Mouse (Mus musculus): ENCODE results near the gene Anp32a.
A peak's percentile ranks its signal among the peaks of the same experiment; 100 is the strongest.

The Anp32a gene

GRCm38 (mm10) chr9:62407357-62408146 lies 66.5 kb downstream of the Anp32a start:
- no peak for DNase-seq (ENCODE audit: low spot score)

- no peak for DNase-seq (ENCODE audit: low spot score)
These were observed 77.6 kb downstream of the Anp32a start for GRCm38 (mm10) chr9:62418742-62419141.

- DNase-seq (ENCODE audit: low spot score) = no peak
These were observed 79.3 kb downstream of the Anp32a start for GRCm38 (mm10) chr9:62420261-62420917.

DNA sequence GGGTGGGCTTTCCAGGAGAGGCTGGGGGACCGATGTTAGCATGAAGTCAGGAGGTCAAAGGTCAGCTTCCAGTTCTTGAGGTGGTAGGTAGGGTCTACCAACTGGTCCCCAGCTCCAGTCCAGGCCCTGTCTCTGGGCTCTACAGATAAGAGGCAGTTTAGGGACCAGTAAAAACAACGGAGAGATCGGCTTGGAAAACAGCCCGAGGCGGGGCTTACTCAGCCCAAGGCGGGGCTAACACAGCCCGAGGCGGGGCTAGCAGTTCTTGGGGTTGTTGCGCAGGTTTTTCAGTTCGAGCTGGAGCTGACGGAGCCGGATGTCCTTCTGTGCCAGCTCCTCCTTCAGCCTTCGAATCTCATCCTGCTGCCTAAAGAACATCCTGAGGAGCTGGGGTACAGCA lies 79.9 kb downstream of the Anp32a start:
- DNase-seq (ENCODE audit: low spot score) = peak; percentile 75

GRCm38 (mm10) chr9:62421911-62422310 lies 80.8 kb downstream of the Anp32a start:
- DNase-seq (ENCODE audit: low spot score) = no peak

DNA sequence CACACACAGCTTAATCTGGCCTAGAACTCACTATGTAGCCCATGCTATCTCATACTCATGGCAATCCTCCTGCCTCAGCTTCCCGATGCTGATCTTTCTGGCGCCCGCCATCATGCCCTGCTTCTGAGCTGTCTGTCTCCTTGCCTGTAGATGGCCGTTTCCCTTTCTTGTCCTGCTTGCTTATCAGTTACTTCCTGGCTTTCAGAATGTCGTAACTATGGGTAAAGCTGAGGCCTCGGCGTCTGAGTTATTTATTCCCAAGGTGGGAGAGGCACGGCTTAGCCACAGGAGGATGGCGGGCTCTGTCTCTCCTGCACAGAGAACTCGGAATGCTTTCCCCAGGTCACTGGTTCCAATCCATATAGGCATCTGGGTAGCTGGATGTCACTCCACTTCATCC lies 81.8 kb downstream of the Anp32a start:
- no peak for DNase-seq (ENCODE audit: low spot score)

- no peak for DNase-seq (ENCODE audit: low spot score)
These were observed 82.8 kb downstream of the Anp32a start for GRCm38 (mm10) chr9:62423871-62424270.

DNA sequence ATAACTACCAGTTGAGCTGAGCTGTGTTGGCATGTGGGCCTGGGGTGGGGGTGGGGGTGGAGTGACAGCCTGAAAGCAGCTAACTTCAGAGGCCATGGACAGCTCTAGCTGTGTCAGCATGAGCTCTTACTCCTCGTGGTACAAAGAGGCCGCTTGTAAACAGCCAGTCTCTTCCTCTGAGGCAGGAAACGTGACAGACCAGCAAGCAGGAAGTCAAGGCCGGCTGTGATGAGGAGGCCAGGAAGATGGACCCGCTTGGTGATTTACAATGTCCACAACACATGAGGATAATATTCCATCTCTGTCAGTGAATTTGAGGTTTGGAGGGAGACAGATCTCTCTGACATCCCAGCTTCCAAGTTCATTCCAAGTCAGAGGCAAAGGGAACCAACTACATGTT lies 84.2 kb downstream of the Anp32a start:
- no peak for DNase-seq (ENCODE audit: low spot score)

GRCm38 (mm10) chr9:62426021-62426420 lies 84.9 kb downstream of the Anp32a start:
- DNase-seq (ENCODE audit: low spot score) = no peak

DNA sequence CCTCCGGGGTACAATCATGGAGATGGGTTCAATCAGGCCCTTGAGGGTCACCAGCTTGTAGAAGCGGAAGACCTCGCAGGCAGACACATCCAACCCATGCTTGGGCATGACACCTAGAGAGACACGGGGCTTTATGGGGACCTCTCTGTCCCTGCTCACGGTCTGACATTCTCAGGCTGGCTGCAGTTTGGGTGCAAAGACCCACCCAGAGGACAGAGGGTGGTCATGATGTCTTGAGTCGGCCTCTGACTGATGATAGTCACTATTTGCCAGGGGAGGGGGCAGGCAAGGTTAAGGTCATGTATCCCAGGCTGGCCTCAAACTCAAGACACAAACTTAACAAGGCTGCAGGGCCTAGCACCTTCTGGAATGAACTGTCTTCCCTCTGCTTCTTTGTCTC lies 85.4 kb downstream of the Anp32a start:
- no peak for DNase-seq (ENCODE audit: low spot score)

DNA sequence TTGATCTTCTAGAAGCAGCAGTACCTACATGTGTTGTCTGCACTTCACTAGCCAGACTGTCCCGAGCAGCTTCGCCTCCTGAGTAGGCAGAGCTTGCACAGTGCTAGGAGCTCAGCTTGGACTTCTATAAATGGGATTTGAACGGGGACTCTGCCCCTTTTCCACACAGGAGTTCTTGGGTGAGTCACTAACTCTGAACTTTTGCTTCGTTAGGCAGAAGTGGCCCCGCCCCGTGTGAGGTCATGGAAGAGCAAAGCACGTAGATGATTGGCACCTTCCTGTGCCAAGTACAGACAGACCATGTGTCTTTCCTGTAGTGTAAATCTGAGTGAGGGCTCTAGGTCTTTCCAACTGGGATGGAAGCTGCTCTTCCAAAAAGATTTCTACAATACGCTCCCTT lies 85.9 kb downstream of the Anp32a start:
- DNase-seq (ENCODE audit: low spot score) = no peak
